Mouse (Mus musculus): Measurements from ENCODE around the gene Hyal6.

Hyal6 gene

DNA sequence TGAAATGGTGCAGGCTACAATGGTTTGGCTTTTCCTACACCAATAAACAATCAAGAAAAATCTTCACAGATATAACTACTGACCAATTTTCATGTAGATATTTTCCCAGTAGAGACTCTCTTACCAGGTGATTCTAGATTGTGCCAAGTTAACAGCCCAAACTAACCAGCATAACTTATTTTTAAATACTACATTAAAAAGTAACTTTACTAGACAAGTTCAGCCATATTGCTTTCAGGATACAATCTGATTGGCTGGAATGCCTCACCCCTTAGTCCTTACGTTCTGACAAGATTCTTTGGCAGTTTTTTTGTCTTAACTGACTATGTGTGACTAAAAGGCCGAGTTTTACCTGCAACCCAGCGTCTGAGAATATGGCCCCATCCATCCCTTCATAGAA, at the start of gene Hyal6:
TSS of gene Hyal6 (plus strand) at position 301 of the 400 bp plus-strand sequence.
- DNase-seq = no peak

DNA sequence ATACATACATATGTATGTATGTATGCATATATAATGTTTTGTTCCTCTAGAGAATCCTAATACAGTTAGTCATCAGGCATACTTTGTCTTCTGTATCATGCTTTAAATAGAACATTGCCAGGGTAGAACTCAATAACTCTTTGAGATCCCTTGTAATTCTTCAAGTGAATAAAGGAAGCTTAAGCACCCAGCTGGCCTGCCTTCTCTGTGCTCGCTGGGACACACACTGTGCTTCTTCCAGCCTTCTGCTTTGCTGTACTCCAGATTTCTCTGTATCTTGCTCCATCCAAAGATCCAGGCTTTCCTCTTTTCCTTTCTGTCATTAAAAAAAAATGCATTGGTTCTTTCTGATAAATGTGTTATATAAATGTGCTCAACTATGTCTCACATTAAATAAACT, 45.2 kb upstream of the Hyal6 start:
- no peak for DNase-seq

DNA sequence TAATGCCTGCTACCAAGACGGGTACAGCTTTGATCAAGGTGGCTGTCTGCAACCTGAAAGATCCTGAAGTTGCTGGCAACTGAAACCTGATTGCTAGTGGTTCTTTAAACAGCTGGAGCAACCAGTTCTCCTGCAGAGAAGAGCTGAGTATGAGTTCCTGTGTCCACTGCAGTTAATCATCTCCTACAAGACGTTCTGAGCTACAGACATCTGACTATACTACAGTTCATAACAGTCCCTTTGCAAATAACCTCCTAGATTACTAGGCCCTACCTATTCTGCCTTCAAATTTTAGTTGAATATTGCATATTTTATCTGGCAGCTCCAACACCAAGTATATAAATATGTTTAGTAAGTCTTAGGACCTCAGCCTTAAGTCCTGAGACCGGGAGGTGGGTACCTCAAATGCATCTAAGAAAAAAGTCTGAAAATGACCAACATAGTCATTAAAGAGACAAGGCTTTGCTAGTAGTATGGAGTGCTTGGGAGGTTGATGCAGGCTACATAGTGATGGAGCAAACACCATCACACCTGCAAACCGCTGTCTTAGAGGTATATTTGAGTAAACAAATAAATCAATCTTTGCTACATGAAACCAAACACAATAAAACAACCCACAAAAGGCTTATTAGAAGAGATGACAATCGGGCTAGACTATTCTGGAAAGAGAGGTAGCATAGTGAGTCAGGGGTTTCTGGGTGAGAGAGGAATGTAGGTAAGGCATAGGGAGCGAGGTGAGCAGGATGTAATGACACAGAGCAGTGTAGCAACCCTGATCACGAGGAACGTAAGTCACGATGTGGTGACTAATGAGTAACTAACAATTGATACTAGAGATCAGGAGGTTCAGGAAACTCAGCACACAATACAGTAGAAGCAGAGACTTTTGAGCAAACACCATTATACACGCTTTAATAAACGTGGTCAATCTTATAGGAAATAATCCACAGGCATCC, 38.3 kb upstream of the Hyal6 start:
- no peak for DNase-seq

DNA sequence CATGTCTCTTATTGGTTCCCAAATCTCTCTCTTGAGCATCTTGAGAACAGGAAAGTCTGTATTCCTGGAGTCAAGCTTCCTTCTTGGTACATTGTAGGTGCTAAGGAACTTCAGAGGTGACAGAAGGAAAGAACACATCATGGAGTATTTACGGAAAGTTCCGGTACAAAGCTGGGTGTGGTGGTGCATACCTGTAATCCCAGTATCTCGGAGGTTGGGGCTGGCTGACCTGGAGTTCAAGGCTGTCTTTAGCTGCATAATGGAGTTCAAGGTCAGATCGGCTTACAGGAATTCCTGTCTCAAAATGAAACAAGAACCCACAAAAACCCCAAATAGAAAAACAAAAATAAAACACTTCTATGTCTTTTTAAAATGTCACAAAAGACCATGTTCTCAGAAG, 36.9 kb upstream of the Hyal6 start:
- no peak for DNase-seq

DNA sequence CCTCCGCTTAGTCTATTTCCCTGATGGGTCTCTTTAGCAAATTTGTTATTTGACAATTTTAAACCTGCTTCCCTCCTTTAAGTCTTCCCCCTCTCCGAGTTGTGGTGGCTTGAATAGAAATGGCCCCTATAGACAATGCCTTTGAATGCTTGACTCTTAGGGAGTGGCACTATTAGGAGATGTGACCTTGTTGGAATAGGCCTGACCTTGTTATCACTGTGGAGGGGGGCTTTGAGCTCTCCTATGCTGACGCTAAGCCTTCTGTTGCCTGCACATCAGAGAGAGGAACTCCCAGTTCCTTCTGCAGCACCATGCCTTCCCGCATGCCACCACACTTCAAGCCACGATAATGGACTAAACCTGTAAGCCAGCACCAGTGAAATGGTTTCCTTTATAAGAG, 35.8 kb upstream of the Hyal6 start:
- no peak for DNase-seq

GRCm38 (mm10) chr6:24707090-24707489, 26.0 kb upstream of the Hyal6 start:
- no peak for DNase-seq

- no peak for DNase-seq
These were observed 25.5 kb upstream of the Hyal6 start for GRCm38 (mm10) chr6:24707499-24707898.

DNA sequence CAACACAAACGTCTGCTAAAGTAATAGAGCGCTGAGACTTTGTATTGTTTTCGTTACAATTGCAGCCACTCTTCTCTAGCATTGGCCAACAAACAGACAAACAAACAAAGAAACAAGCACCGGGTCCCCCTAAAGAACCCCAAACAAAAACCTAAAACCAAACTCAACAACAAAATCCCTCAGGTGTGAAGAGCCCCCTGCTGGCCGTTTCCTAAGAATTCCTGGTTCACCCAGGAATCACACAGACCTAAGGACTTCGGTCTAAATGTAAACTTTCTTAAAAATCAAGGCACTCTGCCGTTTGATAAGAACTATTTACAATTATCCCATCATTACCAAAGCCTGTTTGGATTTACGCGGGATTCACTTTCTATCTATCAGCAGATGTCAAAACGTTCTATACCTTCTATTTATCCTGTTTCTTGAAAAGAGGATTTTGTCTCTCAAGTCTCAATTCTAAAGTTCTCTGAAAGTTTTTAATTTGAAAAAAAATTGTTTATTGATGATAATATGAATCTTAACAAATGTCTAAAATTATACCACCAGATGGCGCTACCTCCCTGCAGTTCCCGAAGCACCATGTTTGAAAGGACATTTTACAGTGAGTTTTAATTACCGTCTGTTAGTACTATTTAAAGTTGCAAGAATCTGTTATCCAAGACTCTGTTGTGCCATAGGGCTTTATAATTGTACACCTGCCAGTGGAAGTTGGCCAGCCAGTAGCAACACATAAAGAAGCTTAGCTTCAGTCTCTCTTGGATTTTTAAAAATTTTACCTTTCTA, 11.5 kb upstream of the Hyal6 start:
- peak; percentile 43 for DNase-seq

DNA sequence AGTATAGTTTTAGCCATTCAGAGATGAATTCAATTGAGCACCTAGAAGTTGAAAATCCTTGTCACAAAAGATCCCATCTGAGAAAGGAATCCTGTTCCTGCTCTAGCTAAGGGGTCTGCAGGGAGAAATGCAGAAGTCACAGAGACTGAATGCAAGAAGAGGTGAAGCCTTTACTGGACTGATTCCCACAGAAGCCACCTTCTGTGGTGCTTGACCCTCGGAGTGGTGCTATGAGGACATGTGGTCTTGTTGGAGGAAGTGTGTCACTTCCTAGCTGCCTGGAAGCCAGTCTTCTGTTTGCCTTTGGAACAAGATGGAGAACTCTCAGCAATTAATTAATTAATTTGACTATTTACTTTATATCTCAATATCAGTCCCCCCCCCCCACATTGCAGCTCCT, 4.9 kb upstream of the Hyal6 start:
- no peak for DNase-seq

- no peak for DNase-seq
These were observed 1.5 kb downstream of the Hyal6 start for GRCm38 (mm10) chr6:24734565-24734964.

DNA sequence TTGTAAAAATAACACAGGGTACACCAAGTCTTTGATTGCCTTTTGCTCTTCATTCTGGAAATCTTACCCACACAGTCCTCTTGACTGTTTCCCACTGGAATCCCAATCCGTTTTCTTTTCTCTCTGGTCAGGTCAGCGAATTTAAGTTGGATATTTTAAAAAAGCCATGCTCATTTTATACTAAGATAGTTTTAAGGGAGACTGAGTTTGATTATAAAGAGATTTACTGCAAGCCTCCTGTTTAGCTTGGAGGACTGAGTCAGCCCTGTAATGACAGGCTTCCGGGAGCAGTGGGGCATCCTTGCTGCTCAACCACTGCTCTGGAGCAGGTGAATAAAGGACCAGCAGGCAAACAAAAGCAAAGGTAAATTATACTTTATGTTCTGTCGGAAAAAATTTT, 15.0 kb downstream of the Hyal6 start, which contains the start of gene Hyal4:
TSS of gene Hyal4 (plus strand) at position 301 of the 400 bp plus-strand sequence.
- no peak for DNase-seq

- no peak for DNase-seq
These were observed 26.2 kb downstream of the Hyal6 start for GRCm38 (mm10) chr6:24759281-24759680.

GRCm38 (mm10) chr6:24766261-24766660, 33.2 kb downstream of the Hyal6 start:
- DNase-seq = no peak

GRCm38 (mm10) chr6:24779182-24779581, 46.1 kb downstream of the Hyal6 start:
- no peak for DNase-seq

GRCm38 (mm10) chr6:24790888-24791287, 57.8 kb downstream of the Hyal6 start, which contains the start of gene Spam1:
Gene Spam1, plus strand, starts transcription at chr6:24791188.
- DNase-seq = no peak
